Mouse (Mus musculus): ENCODE results near the gene Cmas. TPM values are rescaled to one million over a fixed set of nuclear protein-coding genes. Genes with fewer than 3 reads are reported as not detected.

Cmas gene
- 90.4 TPM for polyA plus RNA-seq (2017; shearing (Covaris generic))

GRCm38 (mm10) chr6:142756507-142757333, at the start of gene Cmas:
Gene Cmas, plus strand, starts transcription at chr6:142756686.

GRCm38 (mm10) chr6:142804402-142804801, 47.9 kb downstream of the Cmas start, which contains the start of gene Sult6b2:
Gene Sult6b2, minus strand, starts transcription at chr6:142804502.

Other genes with a start within 250 kb of the Cmas start
- gene Ldhb, start 248.7 kb upstream of the Cmas start, polyA plus RNA-seq (2017; shearing (Covaris generic)), result 133 TPM
- 0.13 TPM for gene Kcnj8, start 185.1 kb upstream of the Cmas start, polyA plus RNA-seq (2017; shearing (Covaris generic))
- 0.04 TPM for gene Abcc9, start 54.4 kb upstream of the Cmas start, polyA plus RNA-seq (2017; shearing (Covaris generic))
- gene Sult6b2, start 47.8 kb downstream of the Cmas start, polyA plus RNA-seq (2017; shearing (Covaris generic)), result 0.22 TPM
- 18.4 TPM for gene St8sia1, start 207.8 kb downstream of the Cmas start, polyA plus RNA-seq (2017; shearing (Covaris generic))

All from CD4-positive, CD25-positive, alpha-beta regulatory T cell (primary cell).